Comparison of ENCODE assay signal across 22 mouse cellular contexts in the genomic region with DNA sequence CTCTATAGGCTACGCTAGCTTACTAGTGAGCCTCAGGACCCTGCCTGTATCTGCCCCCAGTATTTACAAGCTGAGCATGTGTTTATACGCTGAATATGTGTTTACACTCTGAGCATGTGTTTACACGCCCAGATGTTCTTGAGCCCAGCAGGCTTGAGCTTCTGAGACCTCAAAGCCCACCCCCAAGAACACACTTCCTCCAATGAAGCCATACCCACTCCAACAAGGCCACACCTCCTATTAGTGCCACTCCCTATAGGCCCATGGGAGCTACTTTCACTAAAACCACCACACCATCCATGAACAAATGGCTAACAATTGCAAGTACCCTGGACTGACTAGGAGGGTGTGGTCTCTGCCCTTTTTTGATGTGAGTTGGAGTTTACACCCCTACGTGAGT.
"Had no signal": no experiment of that assay in that cellular context is flagged by ENCODE, and none has a peak within 500 bp of the region (broad histone marks: within the 10 kb centered on the region; RNA-seq: fewer than 3 reads in every experiment).

No protein-coding gene starts in this region.

- H3K9ac ChIP-seq: liver, embryonic 13.5 days; liver, embryonic 15.5 days; liver, postnatal 0 days; midbrain, embryonic 12.5 days; neural tube, embryonic 13.5 days; neural tube, embryonic 15.5 days; stomach, embryonic 15.5 days had no signal

- H3K4me1 ChIP-seq: liver, embryonic 13.5 days; liver, embryonic 15.5 days; megakaryocyte, embryonic 14.5 days; midbrain, embryonic 12.5 days; neural tube, embryonic 13.5 days; neural tube, embryonic 15.5 days; stomach, embryonic 15.5 days had no signal

- H3K27ac ChIP-seq: liver, embryonic 13.5 days; liver, embryonic 15.5 days; macrophage; midbrain, embryonic 12.5 days; neural tube, embryonic 13.5 days; neural tube, embryonic 15.5 days; stomach, embryonic 15.5 days had no signal

- H3K36me3 ChIP-seq: liver, embryonic 13.5 days; liver, embryonic 15.5 days; midbrain, embryonic 12.5 days; neural tube, embryonic 13.5 days; neural tube, embryonic 15.5 days; stomach, embryonic 15.5 days had no signal

- H3K27me3 ChIP-seq: liver, embryonic 13.5 days; midbrain, embryonic 12.5 days; neural tube, embryonic 13.5 days; neural tube, embryonic 15.5 days; stomach, embryonic 15.5 days had no signal

- H3K4me2 ChIP-seq: liver, embryonic 13.5 days; liver, embryonic 15.5 days; midbrain, embryonic 12.5 days; neural tube, embryonic 13.5 days; neural tube, embryonic 15.5 days; stomach, embryonic 15.5 days had no signal

- H3K4me3 ChIP-seq: liver, embryonic 13.5 days; liver, embryonic 15.5 days; megakaryocyte, embryonic 14.5 days; midbrain, embryonic 12.5 days; myocyte; neural tube, embryonic 13.5 days; neural tube, embryonic 15.5 days; stomach, embryonic 15.5 days had no signal

- DNase-seq: liver, embryonic 13.5 days; liver, postnatal 0 days; lung, postnatal 10 days; lung, postnatal 36 days; midbrain, embryonic 14.5 days; retina, postnatal 1 day; right cerebral cortex, adult 18-20 months; right cerebral cortex, postnatal 25 days; right cerebral cortex, postnatal 4 days; spleen, adult 18-20 months; thymus, adult 2 months; thymus, postnatal 25 days; thymus, postnatal 4 days had no signal

- ATAC-seq: liver, postnatal 0 days; midbrain, embryonic 16.5 days had no signal

- H3K9me3 ChIP-seq: liver, embryonic 13.5 days; liver, embryonic 15.5 days; midbrain, embryonic 12.5 days; neural tube, embryonic 13.5 days; stomach, embryonic 15.5 days had no signal
